Mouse (Mus musculus): Measurements from ENCODE around the gene Kalrn. TPM values are rescaled to one million over a fixed set of nuclear protein-coding genes. Genes with fewer than 3 reads are reported as not detected.

Kalrn gene
- 1 to 10 TPM; 1.6 to 1.8 TPM for total RNA-seq (2023)

DNA sequence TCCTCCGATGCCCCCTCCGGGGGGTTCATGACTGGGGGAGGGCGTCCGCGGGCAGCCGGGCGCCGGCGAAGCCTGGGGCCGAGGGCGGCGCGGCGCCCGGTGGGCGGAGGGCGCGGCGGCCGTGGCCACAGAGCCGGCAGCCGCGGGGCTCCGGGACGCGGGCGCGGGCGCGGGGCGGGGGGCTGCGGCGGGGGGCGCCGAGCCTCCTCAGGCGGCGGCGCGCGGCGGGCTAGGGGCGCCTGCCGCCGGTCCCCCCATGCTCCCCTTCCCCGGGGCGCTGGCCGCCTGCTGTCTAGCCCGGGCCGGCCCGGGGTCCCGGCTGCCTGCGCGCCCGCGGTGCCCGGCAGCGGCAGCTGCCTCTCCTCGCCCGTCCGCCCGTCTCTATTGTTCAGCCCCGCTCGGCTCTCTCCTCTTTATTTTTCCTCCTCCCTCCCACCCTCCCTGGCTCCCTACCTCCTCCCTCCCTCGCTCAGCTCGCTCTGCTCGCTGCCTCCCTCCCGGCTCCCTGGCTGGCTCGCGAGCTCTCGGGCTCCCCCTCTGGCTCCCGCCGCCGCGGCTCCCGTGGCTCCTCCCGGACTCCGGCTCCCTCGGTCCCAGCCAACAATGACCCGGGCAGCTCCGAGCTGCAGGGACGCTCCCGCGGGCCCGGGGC, at the start of gene Kalrn:
TSS of gene Kalrn (minus strand) at position 382 of the 652 bp plus-strand sequence.

DNA sequence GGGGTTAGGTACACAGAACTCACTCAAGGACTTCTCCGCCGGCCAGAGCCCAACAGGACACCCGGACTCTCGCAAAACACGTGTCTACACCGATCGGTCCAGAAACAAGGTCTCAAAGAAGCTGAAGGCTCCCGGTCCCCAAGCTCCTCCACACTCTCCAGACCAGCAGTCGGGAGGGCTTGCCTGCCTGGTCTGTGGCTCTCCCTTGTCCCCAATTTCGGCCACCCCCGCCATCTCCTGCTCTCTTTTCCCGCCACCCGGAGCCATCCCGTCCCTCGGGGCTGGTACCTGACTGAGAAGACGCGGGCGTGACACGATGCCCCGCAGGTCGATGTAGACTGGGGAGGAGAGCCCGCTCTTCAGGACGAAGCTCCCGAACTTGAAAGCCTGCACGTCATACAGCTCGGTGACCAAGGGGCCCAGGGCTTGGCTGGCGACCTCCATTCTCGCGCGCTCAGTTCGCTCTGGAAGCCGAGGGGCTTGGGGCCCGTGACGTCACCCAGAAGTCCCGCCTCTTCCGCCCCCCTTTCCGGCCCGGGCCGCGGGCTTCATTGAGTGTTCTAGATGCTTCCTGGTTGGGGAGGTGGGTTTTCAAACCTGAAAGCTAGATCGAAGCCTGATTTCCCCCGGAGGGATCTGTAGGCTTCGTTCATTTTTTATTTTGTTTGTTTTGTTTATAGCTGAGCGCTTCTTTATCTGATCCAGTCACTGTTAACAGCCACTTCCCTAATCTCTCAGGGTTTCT, 606.6 kb downstream of the Kalrn start, which contains the start of gene Umps:
TSS of gene Umps (minus strand) at position 501 of the 745 bp plus-strand sequence.

Other genes with a start within 250 kb of the Kalrn start
- not detected for gene Ropn1, start 76.4 kb upstream of the Kalrn start, total RNA-seq (2023)
- gene Ccdc14, start 117.1 kb upstream of the Kalrn start, total RNA-seq (2023) = 1 to 10 TPM; 4.4 to 4.6 TPM
- gene Mylk, start 171.7 kb upstream of the Kalrn start, total RNA-seq (2023) = 1 to 10 TPM in 1 of 2 experiments, under 1 TPM in 1; 0.86 to 2.3 TPM